Mouse (Mus musculus) liver, embryonic 11.5 days (tissue): ENCODE results near the gene Inpp5a. TPM values are rescaled to one million over a fixed set of nuclear protein-coding genes. Genes with fewer than 3 reads are reported as not detected.

Experiments
- ATAC-seq: fragments of 200-750 bp; cut with Nextera tagmentation; replicated peaks from 2 replicates; pipeline ENCODE4 v1.8.0; 2017; ENCODE audit warnings: moderate number of reproducible peaks, mild to moderate bottlenecking, moderate TSS enrichment, moderate library complexity; ENCODE audit not compliant: low FRiP score
- DNase-seq: peaks from one replicate; pipeline ENCODE4 v3.0.0-alpha.2; 2017; ENCODE audit warnings: low spot score
- H3K27ac ChIP-seq: fragments of 300-500 bp; sonication (generic); 2 replicates; pipeline ENCODE4 v1.5.1; 2014; ENCODE audit warnings: mild to moderate bottlenecking, low read depth, low read length, control low read depth
- H3K27me3 ChIP-seq: fragments of 300-500 bp; sonication (generic); replicated peaks from 2 replicates; pipeline ENCODE4 v1.6.1; 2014; ENCODE audit warnings: low read length, mixed read lengths; ENCODE audit not compliant: control insufficient read depth, insufficient read depth
- H3K36me3 ChIP-seq: fragments of 300-500 bp; sonication (generic); 2 replicates; pipeline ENCODE4 v1.6.1; 2014; ENCODE audit warnings: mild to moderate bottlenecking, low read length, moderate library complexity, mixed read lengths; ENCODE audit not compliant: control insufficient read depth, insufficient read depth
- H3K4me1 ChIP-seq: fragments of 300-500 bp; sonication (generic); replicated peaks from 2 replicates; pipeline ENCODE4 v1.6.1; 2014; ENCODE audit warnings: low read length, mixed read lengths; ENCODE audit not compliant: control insufficient read depth, insufficient read depth
- H3K4me2 ChIP-seq: fragments of 300-500 bp; sonication (generic); 2 replicates; pipeline ENCODE4 v1.6.1; 2014; ENCODE audit warnings: mild to moderate bottlenecking, control low read depth, moderate library complexity
- H3K4me3 ChIP-seq: fragments of 300-500 bp; sonication (generic); 2 replicates; pipeline ENCODE4 v1.5.1; 2014; ENCODE audit warnings: low read depth, low read length, control low read depth
- H3K9ac ChIP-seq: fragments of 300-500 bp; sonication (generic); 2 replicates; pipeline ENCODE4 v1.6.1; 2014; ENCODE audit warnings: low read depth, low read length, control low read depth
- H3K9me3 ChIP-seq: fragments of 300-500 bp; sonication (generic); 2 replicates; pipeline ENCODE4 v1.6.1; 2016; ENCODE audit warnings: low read length, inconsistent platforms, mixed read lengths; ENCODE audit not compliant: control insufficient read depth
- WGBS: fragments of 180-500 bp; shearing (Covaris S2); extraction: QIAGEN DNeasy Blood & Tissue Kit; methylation state at CpG from one replicate; pipeline ENCODE4 v1.1.7; 2014; 5-methylcytosine and 5-hydroxymethylcytosine counted together
- polyA plus RNA-seq: library from polyadenylated mRNA; unstranded; fragments of >200 nt; fragmentation: Nextera tagmentation; extraction: Ambion mirVana; gene quantifications from 2 replicates; pipeline ENCODE4 v1.2.1, GENCODE M21; 2014

The Inpp5a gene
- polyA plus RNA-seq, 1 experiment from 2014 or later, result 11.8 TPM

DNA sequence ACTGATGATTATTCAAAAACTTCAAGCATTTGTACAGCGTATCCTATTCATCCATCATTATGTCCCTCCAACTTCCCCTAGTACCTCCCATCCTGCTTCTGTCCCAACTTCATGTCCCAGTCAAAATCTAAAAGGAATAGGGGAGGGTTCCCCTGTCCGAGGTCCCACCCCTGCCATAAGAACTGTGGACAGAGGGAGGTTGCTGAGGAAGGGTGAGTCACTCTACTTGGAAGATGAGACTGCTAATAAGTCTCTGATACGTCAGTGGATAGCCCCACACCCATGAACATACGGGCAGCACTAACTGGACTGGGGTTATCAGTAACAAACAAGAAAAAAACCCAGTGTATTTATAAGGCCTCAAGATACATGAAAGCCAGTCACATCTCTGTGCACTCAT is 29.0 kb upstream of the Inpp5a start:
- Histone ChIP-seq H3K4me2 (no peak overlapping the region), H3K4me3 (no peak overlapping the region), H3K9me3 (no peaks in the 10 kb centered on the region), H3K36me3 (no peaks in the 10 kb centered on the region), H3K9ac (no peak overlapping the region), H3K4me1 (peaks cover 20% of the 10 kb centered on the region), H3K27ac (no peak overlapping the region), H3K27me3 (no peaks in the 10 kb centered on the region)
- WGBS, result 50% methylated on average over 4 of the region's 4 CpGs
- DNase-seq (no peak), ATAC-seq (no peak)

DNA sequence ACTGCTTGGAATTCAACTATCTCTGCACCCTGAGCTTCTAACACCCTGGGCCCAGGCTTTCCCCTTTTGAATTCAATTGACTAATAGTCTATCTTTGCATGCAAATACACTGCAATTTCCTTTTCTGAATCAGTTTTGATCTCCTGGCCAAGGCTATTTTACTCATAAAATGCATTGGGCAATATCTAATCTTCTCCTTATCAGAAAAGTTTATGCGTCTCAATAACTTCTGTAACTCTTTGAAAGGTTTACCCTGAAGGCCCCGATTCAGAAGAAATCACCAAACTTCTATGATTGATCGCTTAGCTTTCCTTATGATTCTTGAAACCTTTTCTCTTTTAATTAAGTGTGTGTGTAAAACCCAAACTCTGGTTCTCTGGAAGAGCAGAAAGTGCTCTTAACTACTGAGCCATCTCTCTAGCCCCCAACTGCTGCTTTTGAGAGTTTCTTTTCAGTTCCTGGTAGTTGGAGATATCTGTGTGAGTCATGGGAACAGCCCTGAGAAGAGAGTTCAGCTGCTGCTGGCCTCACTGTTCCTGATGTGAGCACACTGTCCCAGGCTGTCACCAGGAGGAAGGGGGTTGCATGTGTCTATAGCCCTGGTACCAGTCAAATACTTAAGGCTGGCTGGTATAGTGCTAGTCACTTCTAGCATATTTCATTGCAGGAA is 27.9 kb upstream of the Inpp5a start:
- H3K4me3 ChIP-seq, result no peak overlapping the region
- no peaks in the 10 kb centered on the region for H3K27me3 ChIP-seq
- H3K9ac ChIP-seq, result no peak overlapping the region
- no peak overlapping the region for H3K27ac ChIP-seq
- no peak for DNase-seq
- H3K9me3 ChIP-seq, result no peaks in the 10 kb centered on the region
- peaks cover 28% of the 10 kb centered on the region for H3K4me1 ChIP-seq
- 66% methylated on average over 3 of the region's 3 CpGs for WGBS
- H3K4me2 ChIP-seq, result no peak overlapping the region
- H3K36me3 ChIP-seq, result no peaks in the 10 kb centered on the region
- no peak for ATAC-seq

DNA sequence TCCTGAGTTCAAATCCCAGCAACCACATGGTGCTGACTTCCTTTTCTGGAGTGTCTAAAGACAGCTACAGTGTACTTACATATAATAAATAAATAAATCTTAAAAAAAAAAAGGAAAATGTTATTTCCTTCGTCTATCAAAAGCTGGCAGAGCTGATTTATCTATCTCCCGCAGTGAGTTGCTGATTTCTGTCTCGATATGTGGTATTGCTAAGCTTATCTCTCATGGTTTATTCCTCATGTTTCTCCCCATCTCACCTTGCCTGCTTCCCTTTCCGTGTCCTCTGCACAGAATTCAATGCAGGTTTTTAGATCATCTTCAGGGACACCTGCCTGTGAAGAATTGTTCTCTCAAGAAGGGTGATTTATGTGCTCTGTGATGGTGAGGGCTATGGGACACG is 27.1 kb upstream of the Inpp5a start:
- H3K9ac ChIP-seq, result no peak overlapping the region
- WGBS, result 84% methylated on average over 5 of the region's 5 CpGs
- ATAC-seq (no peak), DNase-seq (no peak)
- H3K9me3 ChIP-seq, result no peaks in the 10 kb centered on the region
- H3K36me3 ChIP-seq, result no peaks in the 10 kb centered on the region
- H3K4me2 ChIP-seq, result no peak overlapping the region
- no peak overlapping the region for H3K27ac ChIP-seq
- peaks cover 29% of the 10 kb centered on the region for H3K4me1 ChIP-seq
- H3K27me3 ChIP-seq, result no peaks in the 10 kb centered on the region
- no peak overlapping the region for H3K4me3 ChIP-seq

DNA sequence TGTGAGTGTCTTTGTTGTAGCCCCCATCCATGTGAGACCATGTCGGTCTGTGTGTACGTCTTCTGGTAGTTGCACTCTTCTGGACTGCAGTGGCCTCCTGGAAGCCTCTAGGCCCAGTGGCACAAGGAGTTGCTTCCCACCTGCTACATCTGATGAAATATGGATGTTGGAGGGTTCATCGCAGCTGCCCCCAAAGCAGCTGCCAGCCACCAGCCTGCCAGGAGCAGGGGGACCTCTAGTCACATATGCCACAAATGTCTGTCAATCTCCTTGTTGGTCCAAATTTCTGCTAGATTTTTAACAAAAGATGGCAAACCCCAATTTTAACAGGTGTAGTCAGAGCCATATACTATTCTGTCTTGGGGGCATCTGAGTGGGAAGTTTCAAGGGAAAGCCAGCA is 26.4 kb upstream of the Inpp5a start:
- DNase-seq (no peak), ATAC-seq (no peak)
- Histone ChIP-seq H3K4me2 (no peak overlapping the region), H3K36me3 (no peaks in the 10 kb centered on the region), H3K27me3 (no peaks in the 10 kb centered on the region), H3K9ac (no peak overlapping the region), H3K9me3 (no peaks in the 10 kb centered on the region), H3K27ac (no peak overlapping the region), H3K4me1 (peaks cover 29% of the 10 kb centered on the region), H3K4me3 (no peak overlapping the region)
- 93% methylated on average over 3 of the region's 3 CpGs for WGBS

DNA sequence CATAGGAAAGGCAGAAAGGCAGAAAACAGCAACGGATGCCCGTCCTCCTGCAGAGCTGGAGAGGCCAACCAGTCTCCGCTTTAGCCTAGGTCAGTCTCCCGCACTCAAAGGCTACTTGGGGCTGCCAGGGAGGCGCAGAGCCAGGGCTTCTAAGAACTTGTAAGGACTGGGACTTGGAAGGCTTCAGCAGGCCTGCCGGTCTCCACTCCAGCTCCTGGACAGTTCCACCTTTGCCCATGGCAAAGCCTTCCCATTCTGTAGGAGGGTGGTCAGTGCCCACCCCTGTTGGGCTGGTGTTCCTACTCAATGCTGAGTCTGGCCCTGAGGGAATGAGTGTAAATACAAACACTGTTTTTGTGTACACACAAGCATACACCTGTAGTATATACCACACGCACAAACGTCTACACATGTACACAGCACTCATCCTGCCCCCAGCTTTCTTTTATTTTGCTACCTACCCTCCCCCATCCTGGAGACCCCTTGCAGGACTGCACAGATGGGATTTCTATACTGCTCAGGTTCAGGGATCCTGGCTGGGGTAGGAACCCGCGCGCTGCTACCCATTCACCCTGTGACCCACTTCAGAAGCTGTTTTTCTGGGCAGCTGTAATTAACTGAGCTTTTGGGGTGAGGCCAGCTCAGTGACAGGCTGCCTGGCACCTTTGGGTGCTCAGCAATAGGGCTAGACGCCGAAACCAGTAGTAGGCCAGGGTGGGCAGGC is 25.5 kb upstream of the Inpp5a start:
- H3K27ac ChIP-seq, result peak overlapping the region; percentile 61; the same call in 1 of the 2 replicates
- no peak overlapping the region for H3K9ac ChIP-seq
- H3K27me3 ChIP-seq, result no peaks in the 10 kb centered on the region
- no peaks in the 10 kb centered on the region for H3K36me3 ChIP-seq
- DNase-seq (no peak), ATAC-seq (no peak)
- H3K4me3 ChIP-seq, result no peak overlapping the region
- H3K4me2 ChIP-seq, result peak overlapping the region; percentile 10; the same call in 1 of the 2 replicates
- no peaks in the 10 kb centered on the region for H3K9me3 ChIP-seq
- H3K4me1 ChIP-seq, result peaks cover 29% of the 10 kb centered on the region
- WGBS, result 61% methylated on average over 13 of the region's 13 CpGs

DNA sequence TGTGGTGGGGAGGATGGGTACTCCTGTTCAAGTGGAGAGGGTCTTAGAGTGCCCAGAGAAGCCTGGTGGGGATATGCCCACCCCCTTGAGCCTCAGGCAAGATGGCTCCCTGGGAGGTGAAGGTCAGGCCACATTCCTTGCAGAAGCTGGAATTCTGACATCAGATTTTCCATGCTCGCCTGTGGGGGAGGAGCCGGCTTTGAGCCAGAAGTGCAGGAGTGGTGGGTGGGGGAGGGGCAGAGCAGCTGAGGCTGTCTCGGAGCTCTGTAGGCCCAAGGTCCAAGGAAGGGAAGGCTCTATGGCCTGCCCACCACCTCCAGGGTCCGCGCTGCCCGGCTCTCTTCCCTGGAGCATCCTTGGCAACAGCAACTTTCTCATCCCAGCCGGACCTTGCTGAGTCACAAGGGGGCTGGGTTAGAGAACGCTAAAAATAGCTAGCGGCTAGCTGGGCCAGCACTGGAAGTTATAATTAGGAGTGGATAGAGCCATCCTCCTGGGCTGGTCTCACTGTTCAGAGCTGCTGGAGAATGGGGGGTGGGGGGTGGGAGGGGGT is 24.8 kb upstream of the Inpp5a start:
- 15% methylated on average over 9 of the region's 9 CpGs for WGBS
- H3K36me3 ChIP-seq, result no peaks in the 10 kb centered on the region
- peak overlapping the region; percentile 61 for H3K27ac ChIP-seq
- H3K4me2 ChIP-seq, result peak overlapping the region; percentile 10; the same call in 1 of the 2 replicates
- no peak overlapping the region for H3K4me3 ChIP-seq
- peaks cover 29% of the 10 kb centered on the region for H3K4me1 ChIP-seq
- H3K9ac ChIP-seq, result no peak overlapping the region
- peak; percentile 71 for DNase-seq
- H3K9me3 ChIP-seq, result no peaks in the 10 kb centered on the region
- peak; percentile 41; the same call in 1 of the 2 replicates for ATAC-seq
- no peaks in the 10 kb centered on the region for H3K27me3 ChIP-seq

DNA sequence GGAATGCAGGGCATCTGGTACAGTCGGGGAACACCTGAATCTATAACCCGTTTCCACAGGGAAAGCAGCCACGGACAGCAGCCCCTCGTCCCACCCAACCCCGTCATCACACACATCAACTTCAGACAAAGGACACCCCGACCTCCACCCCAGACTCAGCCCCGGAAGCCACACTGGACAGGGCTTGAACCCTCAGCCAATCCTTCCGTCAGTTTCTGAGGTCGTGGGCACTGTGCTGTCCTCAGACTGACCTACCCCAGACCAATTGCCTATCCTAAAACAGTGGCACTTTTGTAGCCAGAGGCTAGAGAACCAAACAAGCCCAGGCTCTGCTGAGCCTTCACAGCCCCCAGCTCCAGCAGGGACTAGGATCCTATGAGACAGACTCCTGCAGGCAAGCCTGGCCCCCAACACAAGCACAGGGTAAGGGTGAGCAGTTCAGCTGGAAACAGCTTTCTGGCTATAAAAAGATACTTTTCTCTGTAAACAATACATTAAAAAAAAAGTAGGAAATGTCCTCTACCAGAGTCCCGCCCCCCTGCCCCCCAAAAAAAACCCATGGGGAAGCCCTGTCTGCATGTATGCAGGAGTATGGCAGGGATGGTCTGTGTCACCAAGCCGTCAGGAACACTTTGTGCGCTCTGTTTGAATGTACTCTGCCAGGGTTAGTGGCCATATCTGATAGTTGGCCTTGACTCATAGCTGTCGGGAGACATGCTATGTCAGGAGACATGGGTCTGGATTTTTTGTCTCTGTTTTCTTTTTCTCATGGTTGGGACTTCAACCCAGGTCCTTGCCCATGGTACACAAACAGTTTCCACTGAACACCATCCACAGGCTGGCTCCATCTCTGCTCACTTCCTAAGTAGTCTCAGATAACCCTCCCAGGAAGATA is 23.7 kb upstream of the Inpp5a start:
- Histone ChIP-seq H3K4me1 (peaks cover 28% of the 10 kb centered on the region), H3K27me3 (no peaks in the 10 kb centered on the region), H3K9me3 (no peaks in the 10 kb centered on the region), H3K36me3 (no peaks in the 10 kb centered on the region), H3K9ac (no peak overlapping the region), H3K4me2 (no peak overlapping the region), H3K4me3 (no peak overlapping the region), H3K27ac (peak overlapping the region; percentile 61; the same call in 1 of the 2 replicates)
- ATAC-seq (no peak), DNase-seq (no peak)
- 57% methylated on average over 13 of the region's 13 CpGs for WGBS

DNA sequence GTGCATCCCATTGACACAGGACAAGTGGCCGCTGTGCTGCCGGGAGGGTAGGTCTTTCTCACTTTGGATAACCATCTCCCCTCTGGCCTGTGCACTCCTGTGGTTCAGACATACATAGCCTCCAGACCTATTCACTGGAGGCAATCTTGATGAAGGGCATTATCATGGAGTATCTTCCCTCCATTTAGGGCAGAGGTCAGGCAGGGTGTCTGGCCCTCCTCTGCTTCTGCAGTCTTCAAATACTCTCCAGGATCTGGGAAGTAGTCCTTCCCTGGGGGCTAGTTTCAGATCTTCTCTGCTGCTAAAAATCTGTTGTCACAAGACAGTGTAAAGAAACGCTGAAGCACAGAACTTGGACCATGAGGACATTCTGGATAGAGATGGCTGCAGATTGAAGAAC is 22.8 kb upstream of the Inpp5a start:
- no peak overlapping the region for H3K27ac ChIP-seq
- WGBS, result 71% methylated on average over 3 of the region's 3 CpGs

More for the DNA sequence above, 22.8 kb upstream of the Inpp5a start:
- H3K27me3 ChIP-seq, result no peaks in the 10 kb centered on the region
- no peaks in the 10 kb centered on the region for H3K9me3 ChIP-seq
- no peak overlapping the region for H3K4me2 ChIP-seq
- H3K9ac ChIP-seq, result no peak overlapping the region
- no peak for ATAC-seq
- DNase-seq, result no peak
- no peaks in the 10 kb centered on the region for H3K36me3 ChIP-seq
- no peak overlapping the region for H3K4me3 ChIP-seq
- H3K4me1 ChIP-seq, result peaks cover 26% of the 10 kb centered on the region
